Mouse (Mus musculus) left cerebral cortex, adult 11 months (tissue): Measurements from ENCODE around the gene Trim14.

Experiments
- DNase-seq: peaks from one replicate; pipeline ENCODE4 v3.0.0; 2022; ENCODE audit warnings: low spot score

Trim14 gene

DNA sequence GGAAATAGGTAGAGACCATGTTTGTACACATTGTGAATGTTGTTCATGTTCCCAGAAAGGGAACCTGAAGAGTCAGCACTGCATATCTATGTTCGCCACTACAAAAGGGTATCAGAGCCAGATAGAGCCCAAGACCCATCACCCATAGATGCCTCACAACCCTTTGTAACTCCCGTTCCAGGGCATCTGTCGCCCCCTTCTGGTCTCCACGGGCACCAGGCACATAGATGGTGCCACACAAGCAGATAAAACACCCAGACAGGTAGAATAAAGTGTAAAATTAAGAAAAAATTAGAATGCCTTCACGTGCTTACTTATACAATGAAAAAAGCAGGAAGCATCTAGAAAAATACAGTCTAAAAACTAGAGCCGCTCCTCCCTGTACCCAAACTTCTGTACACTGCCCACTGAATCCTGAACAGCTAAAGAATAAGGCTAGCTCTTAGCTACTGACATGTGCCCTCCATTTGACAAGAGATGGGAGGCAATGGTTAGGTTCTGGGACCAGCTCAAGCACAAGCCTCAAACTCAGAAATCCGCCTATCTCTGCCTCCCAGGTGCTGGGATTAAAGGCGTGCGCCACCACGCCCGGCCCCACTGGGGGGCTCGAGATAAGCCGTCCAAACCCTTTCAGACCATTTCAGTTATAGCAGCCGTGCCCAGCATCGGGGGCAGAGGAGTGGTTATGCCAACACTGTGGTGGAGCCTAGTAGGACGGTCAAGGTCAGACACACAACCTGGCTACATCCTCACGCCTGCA, 9.0 kb downstream of the Trim14 start:
- DNase-seq, result no peak

DNA sequence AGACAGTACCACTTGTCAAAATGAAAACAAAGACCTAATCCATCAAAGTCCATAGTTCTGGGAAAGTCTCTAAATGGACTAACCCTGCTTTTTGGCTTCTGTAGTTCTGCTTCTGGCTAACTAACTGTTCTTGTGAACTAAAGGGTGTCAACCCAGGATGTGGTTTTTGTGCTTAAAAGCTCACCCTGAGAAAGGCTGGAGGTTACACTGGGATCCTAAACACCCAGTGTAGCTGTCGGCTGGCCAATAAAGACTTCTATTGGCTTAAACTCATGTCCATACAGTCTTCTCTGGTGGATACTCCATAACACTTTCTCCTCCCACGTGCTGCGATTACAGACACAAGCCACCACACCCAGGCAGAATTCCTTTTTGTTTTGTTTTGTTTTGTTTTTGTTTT, 9.7 kb downstream of the Trim14 start:
- DNase-seq, result no peak

DNA sequence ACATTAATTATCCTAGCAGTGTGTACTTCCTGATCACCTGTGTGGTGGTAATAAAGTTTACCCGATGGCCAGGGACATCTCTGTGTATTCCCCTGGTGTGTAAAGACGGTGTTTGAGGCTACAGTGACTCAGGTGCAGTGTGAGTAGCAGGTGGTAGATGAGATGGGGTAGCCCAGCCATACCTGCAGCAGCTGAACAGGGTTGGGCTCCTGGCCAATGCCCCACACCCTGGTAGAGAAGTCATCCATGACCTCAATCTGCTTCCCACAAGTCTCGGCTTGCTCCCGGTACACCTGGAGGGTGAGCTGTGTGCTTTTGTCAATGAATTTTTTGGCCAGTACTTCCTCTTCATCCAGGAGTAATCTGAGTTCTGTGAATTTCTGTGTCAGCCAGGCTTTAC, 12.6 kb downstream of the Trim14 start:
- DNase-seq, result no peak

DNA sequence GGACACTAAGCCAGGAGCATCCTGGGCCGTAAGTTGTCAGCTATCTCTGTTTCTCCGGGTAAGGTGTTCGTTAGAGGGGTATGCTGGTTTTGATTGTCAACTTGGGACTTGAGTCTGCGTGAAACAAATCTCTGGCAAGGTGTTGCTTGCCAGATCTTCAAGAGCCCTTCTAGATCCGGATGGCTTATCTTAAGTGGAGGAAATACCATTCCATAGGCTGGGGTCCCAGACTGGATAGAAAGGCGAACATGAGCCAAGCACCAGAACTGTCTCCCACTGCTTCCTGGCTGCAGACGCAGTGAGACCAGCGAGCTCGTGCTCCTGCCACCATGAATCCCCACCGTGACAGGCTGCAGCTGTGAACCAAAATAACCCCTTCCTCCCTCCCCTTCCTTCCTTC, 14.5 kb downstream of the Trim14 start:
- no peak for DNase-seq

DNA sequence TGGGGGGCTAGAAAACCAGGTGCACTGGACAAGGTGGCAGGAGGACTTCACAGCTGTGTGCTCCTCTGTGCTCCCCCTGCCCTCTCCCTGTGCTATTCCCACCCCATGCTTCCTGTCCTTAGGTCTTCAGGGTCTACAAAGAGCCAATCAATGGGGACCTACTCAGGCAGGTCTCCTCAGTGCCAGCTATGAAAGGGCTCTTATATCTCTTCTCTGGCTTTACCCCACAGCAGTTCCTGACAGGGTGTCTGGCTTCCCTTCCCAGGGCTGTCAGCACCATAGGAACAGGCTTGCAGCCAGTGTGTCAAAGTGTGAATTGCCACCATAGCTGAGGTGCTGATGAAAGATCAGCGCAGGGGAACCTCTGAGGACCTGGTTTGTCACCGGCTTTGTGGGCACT, 15.4 kb downstream of the Trim14 start:
- DNase-seq, result no peak

DNA sequence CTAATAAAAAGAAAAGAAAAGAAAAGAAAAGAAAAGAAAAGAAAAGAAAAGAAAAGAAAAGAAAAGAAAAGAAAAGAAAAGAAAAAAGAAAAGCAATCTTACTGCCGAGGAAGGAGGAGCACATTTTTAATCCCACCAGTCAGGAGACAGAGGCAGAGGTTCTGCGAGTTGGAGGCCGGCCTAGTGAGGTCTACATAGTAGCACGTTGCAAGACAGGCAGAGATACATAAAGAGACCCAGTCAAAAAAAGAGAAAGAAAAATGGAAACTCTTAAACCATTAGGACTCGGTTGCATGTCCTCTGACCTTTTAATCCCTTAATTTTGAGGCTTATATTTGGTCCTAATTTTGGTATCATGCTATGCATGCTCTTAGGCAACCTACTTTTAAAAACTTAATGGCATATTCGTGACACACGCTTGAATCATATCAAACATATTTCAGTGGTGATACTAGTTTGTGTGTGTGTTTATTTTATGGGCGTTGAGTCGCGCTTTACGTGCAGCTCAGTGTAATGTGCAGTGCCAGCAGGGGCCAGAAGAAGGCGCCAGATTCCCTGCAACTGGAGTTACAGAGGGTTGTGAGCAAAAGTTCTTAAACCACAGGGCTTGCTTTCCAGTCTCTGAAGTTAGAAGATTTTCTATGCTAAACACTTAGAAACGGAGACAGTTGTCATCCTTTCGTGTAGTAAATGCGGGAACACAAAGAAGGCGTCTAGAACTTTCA, 28.0 kb downstream of the Trim14 start:
- DNase-seq, result peak; percentile 49

DNA sequence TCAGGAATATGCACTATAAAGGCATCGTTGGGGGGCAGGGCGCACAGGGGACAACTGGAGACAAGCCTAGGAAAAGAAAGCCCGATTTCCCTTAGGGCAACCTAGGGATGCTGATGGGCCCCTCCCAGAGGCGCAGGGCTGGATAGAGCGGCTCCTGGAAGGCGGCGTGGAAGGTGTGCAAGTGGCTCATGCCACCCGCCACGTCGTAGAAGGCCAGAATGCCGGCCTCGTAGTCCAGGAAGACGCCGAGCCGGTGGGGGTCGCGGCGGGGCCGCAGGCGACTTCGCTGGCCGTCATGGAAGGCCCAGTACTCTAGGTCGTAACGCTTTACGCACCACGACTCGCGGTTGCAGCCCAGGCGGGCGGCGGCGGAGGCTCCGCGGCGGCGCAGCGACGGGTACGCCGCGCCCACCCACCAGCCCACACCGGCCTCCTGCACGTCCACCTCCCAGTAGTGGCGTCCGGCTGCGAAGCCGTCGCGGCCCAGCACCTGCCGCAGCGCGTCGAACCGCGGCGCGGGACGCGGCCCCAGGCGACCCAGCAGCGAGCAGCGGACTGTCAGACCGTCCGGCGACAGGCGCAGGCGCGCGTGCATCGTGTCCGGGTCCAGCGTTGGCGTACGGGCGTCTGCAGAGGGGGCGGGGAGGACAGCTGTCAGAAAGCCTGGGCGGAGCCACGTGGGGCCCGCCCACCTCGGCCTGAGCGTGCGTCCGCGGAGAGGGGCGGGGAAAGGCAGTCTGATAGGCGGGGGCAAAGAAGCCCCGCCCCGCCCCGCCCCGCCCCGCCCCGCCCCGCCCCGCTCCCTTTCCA, 28.9 kb downstream of the Trim14 start:
- peak; percentile 90 for DNase-seq

DNA sequence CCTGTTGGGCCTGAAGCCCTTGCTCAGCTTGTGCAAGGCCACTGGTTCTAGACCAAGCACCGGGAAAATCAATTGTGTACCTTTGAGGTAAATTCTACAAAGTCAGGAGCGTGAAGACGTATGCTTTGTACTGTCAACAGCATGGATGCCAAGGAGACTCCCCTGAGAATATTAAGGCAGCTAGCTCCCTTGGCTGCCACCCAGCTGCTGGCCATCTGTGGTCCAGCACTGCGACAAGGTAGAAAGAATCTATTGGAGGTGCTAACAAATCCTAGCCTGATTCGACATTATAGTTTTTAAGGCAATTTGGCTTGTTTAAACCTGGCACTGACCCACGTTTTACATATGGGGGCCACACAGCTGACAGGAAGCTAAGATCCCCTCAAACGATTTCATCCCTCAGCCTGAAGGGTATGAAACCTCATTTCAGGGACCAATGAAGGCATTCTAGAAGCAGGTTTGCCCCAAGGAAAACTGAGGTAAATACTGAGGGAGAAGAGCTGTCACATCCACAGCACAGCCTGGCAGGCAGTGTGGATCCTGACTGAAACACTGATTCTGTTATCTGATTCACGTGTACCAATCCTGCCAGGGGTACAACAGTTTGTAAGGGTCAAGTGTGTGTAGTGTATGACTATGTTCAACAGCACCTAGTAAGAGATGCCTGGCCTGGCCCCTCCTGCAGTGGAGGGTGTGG, 30.4 kb downstream of the Trim14 start:
- DNase-seq, result no peak

DNA sequence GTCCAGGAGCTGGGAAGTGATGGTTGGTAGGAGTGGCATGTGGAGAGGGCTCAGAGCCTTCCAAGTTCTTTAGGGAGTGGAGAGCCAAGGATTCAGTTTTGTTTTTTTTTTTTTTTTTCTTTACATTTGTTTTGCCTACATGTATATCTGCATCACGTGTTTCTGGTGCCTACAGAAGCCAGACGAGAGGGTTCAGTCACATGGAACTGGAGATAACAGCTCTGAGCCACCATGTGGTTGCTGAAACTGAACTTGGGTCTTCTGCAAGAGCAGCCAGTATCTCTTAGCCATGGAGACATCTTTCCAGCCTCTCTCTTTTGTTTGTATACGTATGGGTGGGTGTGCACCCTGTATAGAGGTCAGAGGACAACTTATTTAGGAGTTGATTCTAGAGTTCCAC, 32.1 kb downstream of the Trim14 start:
- DNase-seq, result no peak

DNA sequence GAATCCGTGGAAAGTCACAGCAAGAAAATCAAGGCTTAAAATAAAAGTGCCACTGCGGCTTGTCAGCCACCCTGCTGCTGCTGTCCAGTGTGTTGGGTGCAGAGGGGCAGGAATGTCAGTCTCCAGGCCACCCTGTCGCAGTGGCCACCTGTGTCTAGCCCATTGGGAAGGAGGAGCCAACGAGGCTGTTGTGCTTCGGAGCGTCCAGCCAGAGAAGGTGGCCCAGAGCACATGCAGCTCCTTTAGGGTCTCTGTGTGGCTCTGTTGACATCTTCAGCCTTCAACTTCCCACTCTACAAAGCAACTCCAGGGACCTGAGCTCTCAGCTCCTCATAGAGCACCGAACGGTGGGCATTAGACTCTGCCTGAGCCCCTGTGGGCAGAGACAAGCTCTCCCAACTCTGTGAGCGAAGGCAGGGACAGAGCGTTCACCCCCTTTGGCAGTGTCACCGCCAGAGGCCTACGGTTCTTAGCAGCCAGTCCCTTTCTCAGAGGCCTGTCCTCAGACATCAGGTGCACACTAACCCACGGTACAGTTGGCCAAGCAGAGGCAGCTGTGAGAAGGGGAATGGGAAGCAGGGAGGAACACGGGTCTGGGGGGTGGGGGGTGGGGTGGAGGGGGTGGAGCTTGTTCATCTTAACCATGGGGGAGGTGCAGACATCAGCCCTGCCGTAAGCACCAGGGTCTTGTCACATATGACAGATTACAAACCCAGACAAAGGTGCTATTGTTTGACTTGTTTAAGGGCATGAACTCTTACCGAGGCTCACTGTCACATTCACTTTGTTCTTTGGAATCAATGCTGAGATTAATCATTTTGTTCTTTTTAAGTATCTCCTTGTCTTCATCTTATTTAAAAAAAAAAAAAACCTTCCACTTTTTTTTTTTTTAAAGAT, 33.1 kb downstream of the Trim14 start:
- DNase-seq, result no peak

DNA sequence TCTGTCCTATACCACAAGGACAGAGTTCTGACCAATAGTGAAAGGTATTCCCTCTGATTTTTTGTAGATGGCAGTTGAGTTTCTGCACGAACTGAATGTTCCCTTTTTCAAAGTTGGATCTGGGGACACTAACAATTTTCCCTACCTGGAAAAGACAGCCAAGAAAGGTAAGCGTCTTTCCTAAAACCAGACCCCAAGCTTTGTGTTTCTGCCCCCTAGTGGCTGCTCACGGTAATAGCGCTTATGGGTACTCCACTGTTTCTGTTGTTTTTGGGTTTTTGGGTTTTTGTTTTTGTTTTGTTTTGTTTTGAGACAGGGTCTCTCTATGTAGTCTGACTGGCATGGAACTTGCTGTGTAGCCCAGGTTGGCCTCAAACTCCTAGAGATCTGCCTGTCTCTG, 37.0 kb downstream of the Trim14 start:
- DNase-seq, result no peak

DNA sequence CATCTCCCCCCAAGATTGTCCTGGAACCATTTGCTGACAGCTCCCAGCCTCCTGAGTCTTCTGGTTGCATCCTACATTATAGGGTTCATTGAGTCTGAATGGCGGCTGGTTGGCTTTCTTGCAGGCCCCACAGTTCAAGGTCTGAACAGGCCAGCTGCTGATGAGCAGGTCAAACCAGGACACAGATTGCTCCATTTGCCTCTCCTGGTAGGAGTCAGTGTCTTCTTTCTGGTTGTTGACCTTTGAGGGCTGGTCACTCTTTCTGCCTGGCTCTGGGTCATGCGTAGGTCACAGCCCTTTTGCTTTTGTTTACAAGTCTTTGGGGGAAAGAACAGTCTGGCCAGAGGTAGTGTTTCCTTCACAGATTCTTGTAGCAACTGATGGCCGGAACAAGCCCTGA, 37.4 kb downstream of the Trim14 start:
- no peak for DNase-seq

DNA sequence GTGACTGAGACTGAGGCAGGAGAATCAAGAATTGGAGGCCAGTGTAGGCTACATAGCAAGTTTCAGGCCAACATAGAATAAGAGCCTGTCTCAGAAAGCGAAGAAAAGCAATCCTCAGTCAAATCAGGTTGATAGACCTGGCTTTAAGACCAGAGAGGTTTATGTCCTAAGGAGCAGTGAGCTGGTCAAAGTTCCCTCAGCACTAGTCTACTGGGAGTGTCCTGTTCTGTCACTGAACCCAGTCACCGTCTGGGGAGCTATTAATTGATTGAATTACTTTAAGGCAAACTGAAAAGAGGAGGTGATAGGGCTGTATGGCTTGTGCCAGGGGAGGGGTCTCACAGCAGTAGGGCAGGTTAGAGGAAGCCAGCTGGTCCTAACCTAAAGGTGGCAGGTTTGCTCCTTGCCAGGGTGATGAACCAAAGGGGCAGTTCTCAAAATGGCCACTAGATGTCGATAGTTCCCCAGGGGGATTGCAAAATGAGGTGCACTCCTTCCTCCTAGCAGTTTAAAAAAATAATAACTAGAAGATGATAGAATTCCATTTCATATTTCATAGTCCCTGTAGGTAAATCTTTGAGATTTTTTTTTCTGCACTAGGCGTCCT, 38.6 kb downstream of the Trim14 start:
- DNase-seq, result no peak

DNA sequence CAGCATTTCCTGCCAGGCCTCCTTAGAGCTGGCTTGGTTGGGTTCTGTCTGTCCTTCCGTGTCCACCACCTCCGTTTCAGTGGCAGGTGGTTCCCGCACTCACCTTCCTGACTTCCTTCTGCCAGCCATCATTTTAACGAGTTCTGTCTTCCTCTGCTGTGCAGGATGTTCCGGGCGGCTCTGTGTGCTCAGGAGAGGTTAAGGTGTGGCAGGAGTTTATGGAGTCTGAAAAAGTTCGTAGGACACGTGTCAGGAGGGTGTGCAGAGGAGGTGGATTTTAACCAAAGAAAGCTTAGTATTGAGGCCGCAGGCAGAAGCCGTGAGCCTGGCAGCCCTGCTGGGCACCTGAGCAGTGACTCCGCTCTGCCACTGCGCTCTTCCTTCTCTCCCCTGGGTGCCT, 40.4 kb downstream of the Trim14 start:
- no peak for DNase-seq

DNA sequence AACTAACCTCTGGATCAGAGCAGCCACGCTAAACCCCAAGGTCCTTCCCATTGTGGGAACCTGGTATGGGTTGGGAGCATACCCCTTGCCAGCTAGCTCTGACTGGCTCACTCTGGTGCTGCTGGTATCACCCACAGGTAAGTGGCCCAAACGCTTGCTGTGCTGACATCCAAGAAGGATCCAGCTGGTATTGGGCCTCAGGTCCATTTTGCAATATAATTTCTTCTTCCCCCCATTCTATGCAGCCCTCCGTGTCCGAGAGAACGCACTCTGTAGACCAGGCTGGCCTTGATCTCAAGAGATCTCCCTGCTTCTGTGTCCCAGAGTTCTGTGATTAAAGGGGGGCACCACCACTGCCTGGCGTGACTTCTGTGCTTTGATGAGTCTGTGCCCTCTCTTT, 42.9 kb downstream of the Trim14 start:
- no peak for DNase-seq

DNA sequence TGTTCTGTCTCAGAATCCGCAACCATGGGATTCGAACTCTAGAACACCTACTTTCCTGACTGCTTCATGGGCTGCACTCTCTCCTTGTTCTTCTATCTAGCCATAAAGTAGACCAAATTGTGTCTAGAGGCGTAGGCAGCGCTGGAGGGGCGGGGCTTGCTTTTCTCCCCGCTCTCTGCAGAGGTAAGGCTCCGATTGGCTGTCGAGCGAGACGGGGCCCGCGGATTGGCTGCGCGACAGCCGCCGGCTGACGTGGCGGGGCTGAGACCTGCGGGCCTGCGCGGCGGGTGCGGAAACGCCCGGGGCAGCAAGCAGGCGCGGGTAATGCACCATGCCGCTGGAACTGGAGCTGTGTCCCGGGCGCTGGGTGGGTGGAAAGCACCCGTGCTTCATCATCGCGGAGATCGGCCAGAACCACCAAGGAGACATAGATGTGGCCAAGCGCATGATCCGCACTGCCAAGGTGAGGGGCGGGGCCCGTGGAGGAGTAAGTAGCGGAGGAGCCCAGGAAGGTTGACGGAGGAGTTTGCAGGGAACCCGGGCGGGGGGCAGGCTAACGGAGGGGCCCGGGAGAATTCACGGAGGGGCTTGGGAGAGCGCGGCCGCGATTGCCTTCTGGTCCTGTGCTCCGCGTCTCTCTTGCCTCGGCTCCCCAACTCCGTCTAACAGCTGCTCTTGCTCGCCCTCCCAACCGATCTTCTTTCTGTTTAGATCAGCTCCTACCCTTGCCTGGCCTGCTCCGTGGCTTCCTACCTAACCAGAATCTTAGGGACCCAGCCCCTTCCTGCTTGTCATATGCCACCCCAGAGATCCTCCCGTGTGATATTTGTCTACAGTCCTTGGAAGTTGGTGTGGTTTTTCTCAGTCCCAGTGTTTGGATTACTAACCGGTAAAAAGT, 46.7 kb downstream of the Trim14 start, which contains the start of gene Nans:
TSS of gene Nans (plus strand) at position 221 of the 898 bp plus-strand sequence.
- peak; percentile 87 for DNase-seq

DNA sequence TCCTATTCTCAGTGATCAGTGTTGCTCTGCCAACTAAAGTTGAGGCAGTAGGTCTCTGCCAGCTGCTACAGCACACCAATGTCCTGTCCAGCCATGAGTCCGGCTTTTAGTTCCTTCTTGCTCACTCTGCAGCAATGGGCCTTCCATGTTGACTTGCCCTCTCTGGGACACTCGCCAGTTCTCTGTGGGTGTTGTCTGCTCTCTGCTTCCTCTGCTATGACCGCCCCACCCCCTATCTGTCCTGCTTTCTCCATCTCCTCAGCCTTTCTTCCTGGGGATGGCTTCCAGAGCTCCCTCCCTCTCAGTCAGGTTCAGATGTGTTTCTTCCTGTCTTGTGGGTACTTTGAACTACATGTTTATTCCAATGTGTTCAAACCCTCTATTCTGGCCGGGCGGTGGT, 48.6 kb downstream of the Trim14 start:
- no peak for DNase-seq

DNA sequence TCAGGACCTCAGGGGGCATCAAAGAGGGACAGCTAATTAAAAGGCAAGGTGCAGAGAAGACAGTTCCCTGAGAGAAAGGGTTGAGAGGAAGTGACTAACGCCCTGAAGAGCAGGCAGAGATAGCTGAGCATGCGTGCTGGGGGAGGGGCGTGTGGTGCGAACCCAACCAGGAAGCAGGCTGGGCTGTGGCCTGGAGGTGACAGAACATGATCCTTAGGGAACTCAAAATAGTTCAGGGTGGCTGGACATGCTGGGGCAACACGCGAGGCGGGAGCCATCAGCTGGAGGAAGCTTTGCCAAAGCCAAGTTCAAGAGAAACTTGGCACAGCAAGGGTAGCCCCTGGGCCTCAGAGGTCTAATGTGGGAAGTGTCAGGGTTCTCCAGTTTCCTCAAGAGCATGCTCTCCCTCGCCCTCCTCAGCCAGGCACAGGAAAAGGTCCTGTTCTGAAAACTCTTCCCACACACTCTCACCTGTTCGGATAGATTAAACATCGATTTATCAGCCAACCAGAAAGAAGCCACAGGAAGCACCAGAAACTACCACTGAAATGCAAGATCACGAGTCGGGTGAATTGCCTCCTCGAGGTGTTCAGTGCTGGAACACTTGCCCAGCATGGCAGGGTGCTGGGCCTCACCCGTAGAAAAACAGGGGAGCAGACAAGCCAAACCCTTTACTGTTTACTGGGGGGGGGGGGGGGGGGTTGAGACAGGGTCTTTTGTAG, 50.1 kb downstream of the Trim14 start:
- DNase-seq, result peak; percentile 51

DNA sequence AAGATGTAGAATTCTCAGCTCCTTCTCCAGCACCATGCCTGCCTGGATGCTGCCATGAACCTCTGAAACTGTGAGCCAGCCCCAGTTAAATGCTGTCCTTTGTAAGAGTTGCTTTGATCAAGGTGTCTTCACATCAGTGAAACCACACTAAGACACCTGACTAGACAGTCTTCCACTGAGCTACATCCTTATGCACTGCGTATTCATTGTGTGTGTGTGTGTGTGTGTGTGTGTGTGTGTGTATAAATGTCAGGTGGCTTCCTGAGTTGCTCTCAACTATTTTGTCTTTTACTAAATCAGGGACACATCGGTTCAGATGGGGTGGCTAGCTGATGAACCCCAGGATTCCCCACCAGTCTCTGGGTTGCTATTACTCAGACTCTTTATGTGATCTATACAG, 56.9 kb downstream of the Trim14 start:
- no peak for DNase-seq
